Mouse (Mus musculus): ENCODE measurements around the gene Gpr171. TPM values are rescaled to one million over a fixed set of nuclear protein-coding genes. Genes with fewer than 3 reads are reported as not detected.

Gene Gpr171
- 1.1 TPM for polyA plus RNA-seq (2014; fragmentation: Illumina TruSeq; extraction: RNeasy Lipid Tissue Mini Kit (QIAGEN cat#74804); ENCODE audit: low read depth, low replicate concordance)

GRCm38 (mm10) chr3:59101218-59101986, at the start of gene Gpr171:
TSS of gene Gpr171 (minus strand) at chr3:59101821.

Other genes starting within 250 kb of the Gpr171 start
- gene Clrn1, start 216.5 kb downstream of the Gpr171 start, polyA plus RNA-seq (2014; fragmentation: Illumina TruSeq; extraction: RNeasy Lipid Tissue Mini Kit (QIAGEN cat#74804); ENCODE audit: low read depth, low replicate concordance) = not detected
- gene Med12l, start 96.0 kb downstream of the Gpr171 start, polyA plus RNA-seq (2014; fragmentation: Illumina TruSeq; extraction: RNeasy Lipid Tissue Mini Kit (QIAGEN cat#74804); ENCODE audit: low read depth, low replicate concordance) = 8.0 TPM
- 28.9 TPM for gene P2ry14, start 51.8 kb upstream of the Gpr171 start, polyA plus RNA-seq (2014; fragmentation: Illumina TruSeq; extraction: RNeasy Lipid Tissue Mini Kit (QIAGEN cat#74804); ENCODE audit: low read depth, low replicate concordance)
- not detected for gene Gpr87, start 93.3 kb upstream of the Gpr171 start, polyA plus RNA-seq (2014; fragmentation: Illumina TruSeq; extraction: RNeasy Lipid Tissue Mini Kit (QIAGEN cat#74804); ENCODE audit: low read depth, low replicate concordance)
- gene P2ry13, start 109.1 kb upstream of the Gpr171 start, polyA plus RNA-seq (2014; fragmentation: Illumina TruSeq; extraction: RNeasy Lipid Tissue Mini Kit (QIAGEN cat#74804); ENCODE audit: low read depth, low replicate concordance) = 3.3 TPM
- gene P2ry12, start 161.1 kb upstream of the Gpr171 start, polyA plus RNA-seq (2014; fragmentation: Illumina TruSeq; extraction: RNeasy Lipid Tissue Mini Kit (QIAGEN cat#74804); ENCODE audit: low read depth, low replicate concordance) = 7.3 TPM
- 2.0 TPM for gene Igsf10, start 242.6 kb upstream of the Gpr171 start, polyA plus RNA-seq (2014; fragmentation: Illumina TruSeq; extraction: RNeasy Lipid Tissue Mini Kit (QIAGEN cat#74804); ENCODE audit: low read depth, low replicate concordance)